Mouse (Mus musculus): ENCODE measurements around the gene Lmbr1.
"Not testable (repeated sequence)": the region's sequence is repeated elsewhere in the genome, so short reads cannot be mapped to it uniquely, and the experiment has no call there.

The Lmbr1 gene

GRCm38 (mm10) chr5:29378298-29379036 lies at the start of gene Lmbr1:
TSS of gene Lmbr1 (minus strand) at chr5:29378390.
- DNase-seq (ENCODE audit: low spot score) = peak; percentile 92

- DNase-seq (ENCODE audit: low spot score) = not testable (repeated sequence)
Measured at GRCm38 (mm10) chr5:29423330-29423729, 45.1 kb upstream of the Lmbr1 start.

DNA sequence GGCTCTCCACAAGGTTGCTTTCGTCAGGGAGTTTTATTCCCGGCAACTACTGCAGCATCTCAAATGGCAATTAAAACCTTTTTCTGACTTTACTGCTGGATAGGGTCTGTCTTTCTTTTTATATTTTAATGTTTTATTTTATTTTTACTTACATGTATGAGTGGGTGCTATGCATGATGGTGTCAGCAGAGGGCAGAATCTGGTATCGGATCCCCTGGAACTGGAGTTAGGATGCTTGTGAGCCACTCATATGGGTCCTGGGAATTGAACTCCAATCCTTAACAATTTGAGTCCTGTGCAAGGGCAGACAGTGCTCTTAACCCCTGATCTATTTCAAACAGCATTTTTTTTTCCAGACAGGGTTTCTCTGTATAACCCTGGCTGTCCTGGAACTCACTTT lies 34.9 kb upstream of the Lmbr1 start:
- DNase-seq (ENCODE audit: low spot score) = no peak

GRCm38 (mm10) chr5:29410854-29411253 lies 32.7 kb upstream of the Lmbr1 start:
- no peak for DNase-seq (ENCODE audit: low spot score)

- no peak for DNase-seq (ENCODE audit: low spot score)
Measured at GRCm38 (mm10) chr5:29398427-29398826, 20.2 kb upstream of the Lmbr1 start.

DNA sequence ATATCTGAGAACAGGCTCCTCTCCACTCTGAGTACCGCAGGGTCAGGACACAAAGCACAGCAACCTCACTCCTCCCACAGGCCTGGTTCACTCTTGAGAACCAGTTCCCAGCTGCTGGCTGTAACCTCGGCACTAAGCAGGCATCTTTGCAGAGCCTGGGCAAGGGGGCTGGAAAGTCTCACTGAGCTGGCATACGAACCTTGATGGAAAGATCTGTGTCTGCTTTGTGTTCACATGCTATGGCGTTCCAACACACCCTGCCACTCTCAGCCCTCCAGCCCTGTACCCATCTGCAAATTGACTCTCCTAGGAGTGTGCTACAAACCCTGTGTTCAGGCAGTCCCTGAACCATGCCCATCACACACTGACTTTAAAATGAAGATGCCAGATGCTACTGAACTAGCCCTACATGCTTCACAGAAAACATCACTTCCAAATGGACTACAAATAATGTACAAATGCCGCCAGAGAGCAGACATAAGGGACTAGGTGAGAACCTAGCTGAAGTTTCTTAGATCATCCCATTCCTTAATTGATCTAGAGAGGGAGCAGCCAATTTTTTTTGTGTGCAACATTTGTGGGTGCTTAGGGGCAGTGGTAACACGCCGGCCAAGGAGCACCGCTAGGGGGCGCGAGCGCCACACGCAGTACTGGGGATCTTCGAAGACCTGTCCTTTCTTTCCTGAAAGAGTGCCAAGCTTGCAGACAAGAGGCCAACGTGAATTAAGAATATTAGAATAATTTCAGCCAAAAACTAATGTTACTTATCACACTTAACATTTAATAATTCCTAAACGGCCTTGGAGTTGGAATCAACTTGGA lies 11.0 kb upstream of the Lmbr1 start:
- peak; percentile 60 for DNase-seq (ENCODE audit: low spot score)

DNA sequence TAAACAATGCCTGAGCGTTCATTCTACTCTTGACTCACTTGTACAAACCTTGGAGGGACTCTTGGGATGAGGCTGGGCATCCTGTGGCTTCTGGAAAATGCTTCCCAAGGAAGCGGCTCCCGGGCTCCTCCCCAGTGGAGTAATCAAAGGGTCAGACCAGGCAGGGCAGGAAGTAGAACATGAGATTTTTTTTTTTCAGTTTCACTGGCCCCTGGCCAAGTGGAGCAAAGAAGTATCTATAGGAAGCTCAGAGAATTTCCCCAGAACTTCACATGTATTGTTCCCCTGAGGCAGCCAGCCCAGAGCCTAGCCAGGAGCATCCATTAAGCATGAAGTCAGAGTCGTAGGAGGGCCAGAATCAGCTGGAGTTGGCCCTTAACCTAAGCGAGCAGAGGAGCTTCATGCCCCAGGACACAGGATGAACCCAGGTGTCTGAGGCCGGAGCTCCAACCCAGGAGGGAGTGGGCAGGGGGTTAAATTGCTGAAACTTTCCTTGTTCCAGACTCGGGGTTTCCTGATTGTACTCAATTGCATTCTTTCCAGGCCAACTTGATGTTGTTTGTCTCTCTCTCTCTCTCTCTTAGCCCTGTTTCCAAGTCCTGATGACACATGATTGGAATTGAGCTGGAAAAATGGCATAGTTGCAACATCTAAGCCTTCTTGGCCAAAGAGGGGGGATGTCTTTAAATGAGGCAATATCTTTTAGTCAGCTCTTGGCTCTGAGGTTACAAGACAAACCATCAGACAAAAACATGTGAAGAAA lies 10.2 kb upstream of the Lmbr1 start:
- no peak for DNase-seq (ENCODE audit: low spot score)

- no peak for DNase-seq (ENCODE audit: low spot score)
Measured at GRCm38 (mm10) chr5:29387591-29387990, 9.4 kb upstream of the Lmbr1 start.

DNA sequence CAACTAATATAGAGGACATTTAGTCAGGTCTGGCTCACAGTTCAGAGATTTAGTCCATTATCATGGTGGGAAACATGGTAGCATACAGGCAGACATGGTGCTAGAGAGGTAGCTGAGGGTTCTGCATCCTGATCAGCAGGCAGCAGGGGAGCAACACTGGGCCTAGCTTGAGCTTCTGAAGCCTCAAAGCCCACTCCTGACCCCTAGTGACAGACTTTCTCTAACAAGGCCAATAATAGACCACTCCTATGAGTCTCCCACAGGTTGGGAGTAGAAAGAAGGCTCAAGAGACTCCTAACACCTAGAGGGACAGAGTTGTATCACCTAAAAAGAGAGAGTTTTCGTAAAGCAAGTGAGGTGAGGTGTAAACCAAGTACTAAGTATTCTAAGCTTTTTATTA lies 4.6 kb upstream of the Lmbr1 start:
- no peak for DNase-seq (ENCODE audit: low spot score)

GRCm38 (mm10) chr5:29380091-29380490 lies 1.9 kb upstream of the Lmbr1 start:
- DNase-seq (ENCODE audit: low spot score) = no peak

DNA sequence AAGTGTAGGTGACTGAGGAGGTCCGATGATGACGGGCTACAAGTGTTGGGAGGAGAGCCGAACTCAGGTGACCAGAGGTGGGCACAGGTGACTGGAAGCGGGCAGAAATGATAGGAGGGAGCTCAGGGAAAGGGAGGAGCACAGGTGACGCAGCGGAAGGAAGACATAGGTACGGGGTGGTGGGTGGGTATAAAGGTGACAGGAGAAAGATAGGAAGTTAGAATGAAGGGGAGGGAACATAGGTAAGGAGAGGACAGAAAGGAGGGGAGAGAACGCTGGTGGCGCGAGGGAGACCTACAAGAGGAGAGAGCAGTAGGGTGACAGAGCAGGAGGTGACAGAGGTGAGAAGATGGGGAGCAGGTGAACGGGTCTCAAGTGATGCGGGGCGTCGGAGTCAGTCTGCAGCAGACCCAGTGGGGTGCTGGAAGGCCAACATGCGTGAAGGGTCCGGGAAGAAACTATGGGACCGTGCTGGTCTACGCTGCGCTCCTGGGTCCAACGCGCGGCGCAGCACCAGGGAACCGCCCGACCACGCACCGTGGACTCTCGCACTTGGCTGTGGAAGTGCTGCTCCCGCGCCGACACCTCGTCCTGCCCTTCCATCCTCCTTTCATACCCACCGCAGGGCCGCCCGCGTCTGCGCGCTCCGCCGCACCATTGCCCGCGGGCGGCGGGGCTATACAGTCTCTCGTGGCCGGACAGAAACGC lies 446 bp downstream of the Lmbr1 start:
- no peak for DNase-seq (ENCODE audit: low spot score)

- DNase-seq (ENCODE audit: low spot score) = no peak
Measured at GRCm38 (mm10) chr5:29363511-29363910, 14.7 kb downstream of the Lmbr1 start.

- peak; percentile 42 for DNase-seq (ENCODE audit: low spot score)
Measured at GRCm38 (mm10) chr5:29335836-29336235, 42.4 kb downstream of the Lmbr1 start.

DNA sequence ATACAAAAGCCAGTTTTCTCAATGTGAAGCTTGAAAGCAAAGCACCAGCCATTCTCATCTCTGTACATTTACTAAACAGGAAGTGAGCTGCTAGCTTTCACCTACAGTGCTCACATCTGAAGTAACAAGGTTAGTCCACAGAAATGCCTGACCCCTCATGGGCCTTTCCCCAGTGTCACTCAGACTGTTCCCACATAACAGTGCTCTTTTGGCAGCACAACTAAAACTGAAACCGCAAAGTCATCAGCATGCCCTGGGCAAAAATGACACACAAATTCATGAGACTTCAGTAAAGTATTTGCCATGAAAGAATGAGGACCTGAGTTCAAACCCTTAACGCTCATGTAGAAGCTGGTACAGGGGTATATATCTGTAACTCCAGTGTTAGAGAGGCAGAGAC lies 55.7 kb downstream of the Lmbr1 start:
- no peak for DNase-seq (ENCODE audit: low spot score)

DNA sequence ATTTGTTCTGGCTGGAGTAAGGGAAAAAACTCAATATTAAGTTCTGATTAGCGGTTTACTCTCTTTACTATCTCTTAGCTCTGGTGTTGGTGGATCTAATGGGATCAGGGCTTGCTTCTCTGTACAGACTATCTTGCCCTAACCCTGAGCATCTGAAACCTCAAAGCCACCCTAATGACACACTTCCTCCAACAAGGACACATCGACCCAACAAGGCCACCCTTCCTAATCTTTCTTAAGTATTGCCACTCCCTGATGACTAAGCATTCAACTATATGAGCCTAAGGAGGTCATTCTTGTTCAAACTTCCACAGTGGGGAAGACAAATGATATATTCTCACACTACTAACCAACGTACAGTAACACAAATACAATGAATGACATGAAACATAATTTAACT lies 69.0 kb downstream of the Lmbr1 start:
- peak; percentile 7 for DNase-seq (ENCODE audit: low spot score)

GRCm38 (mm10) chr5:29293194-29293593 lies 85.0 kb downstream of the Lmbr1 start:
- DNase-seq (ENCODE audit: low spot score) = peak; percentile 54

DNA sequence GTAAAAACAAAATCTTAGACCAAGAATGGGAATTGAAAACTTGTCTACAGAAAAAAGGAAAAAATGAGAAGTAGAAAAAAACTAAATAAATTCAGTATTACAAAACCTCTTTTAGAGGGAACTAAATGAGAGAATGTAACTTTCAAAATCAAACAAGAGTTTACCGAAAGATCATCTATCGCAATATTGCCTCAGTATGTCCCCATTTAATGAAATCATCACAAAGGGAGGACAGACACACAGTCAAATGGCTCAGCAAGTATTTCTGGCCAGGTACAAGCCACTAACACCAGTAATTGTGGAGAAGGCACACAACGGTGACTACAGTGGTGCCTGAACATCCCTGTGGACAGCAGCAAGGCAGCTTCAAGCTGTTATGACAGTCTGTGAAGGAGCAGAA lies 88.1 kb downstream of the Lmbr1 start:
- no peak for DNase-seq (ENCODE audit: low spot score)

DNA sequence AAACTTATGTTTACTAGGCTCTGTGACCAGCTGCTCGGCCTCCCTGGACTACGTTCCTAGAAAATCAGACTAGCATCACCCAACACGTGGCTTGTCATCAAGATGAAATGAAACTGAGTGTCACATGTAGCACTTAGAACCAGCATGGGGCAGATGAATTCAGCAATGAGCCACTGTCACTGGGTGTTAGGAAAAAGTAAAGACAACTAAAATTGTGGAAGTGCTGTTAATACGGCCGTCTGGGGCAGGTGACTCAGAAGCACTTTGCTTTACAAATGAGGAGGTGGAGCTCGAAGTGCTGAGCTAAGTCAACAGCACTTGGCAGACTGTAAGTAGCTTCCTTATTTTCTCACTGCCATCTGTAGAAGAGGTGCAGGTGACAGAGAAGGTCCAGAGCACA lies 88.5 kb downstream of the Lmbr1 start:
- no peak for DNase-seq (ENCODE audit: low spot score)

DNA sequence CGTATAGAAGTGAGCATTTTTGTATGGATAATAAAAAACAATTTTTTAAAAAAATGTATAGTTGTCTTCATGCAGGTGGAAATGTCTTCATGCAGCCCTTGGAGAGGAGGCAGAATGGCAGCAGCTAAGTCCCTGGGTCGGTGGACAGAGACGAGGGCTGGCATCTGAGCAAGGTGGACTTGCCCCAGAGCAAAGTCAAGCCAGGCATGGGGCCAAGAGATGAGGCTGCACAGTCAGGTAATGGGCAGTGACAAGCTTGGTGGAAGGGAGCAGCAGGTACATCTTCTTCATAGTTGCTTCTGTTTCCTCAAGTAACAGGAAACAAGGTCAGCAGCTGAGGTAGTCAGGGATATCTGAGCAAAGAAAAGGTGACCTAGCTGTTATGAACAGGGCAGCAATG lies 97.1 kb downstream of the Lmbr1 start:
- DNase-seq (ENCODE audit: low spot score) = no peak

DNA sequence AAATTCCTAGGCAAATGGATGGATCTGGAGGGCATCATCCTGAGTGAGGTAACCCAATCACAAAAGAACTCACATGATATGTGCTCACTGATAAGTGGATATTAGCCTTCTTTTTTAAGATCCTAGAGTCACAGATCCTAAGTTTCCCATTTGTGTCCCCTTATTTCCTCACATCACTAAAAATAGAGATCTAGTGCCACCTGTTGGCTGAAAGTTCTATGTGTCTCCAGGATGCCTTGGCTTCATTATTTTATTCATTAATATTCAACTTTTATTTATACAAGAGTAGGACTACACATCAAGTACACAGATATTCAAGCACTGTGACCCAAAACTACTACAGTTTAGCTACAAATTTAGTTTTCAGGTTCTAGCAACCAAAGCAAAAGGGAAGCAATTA lies 103.4 kb downstream of the Lmbr1 start:
- peak; percentile 26 for DNase-seq (ENCODE audit: low spot score)

- DNase-seq (ENCODE audit: low spot score) = no peak
Measured at GRCm38 (mm10) chr5:29273426-29273825, 104.8 kb downstream of the Lmbr1 start.

- no peak for DNase-seq (ENCODE audit: low spot score)
Measured at GRCm38 (mm10) chr5:29270879-29271278, 107.3 kb downstream of the Lmbr1 start.
